Mouse (Mus musculus) adrenal gland, postnatal 4 days (tissue): ENCODE results near the gene Slc45a2. TPM values are rescaled to one million over a fixed set of nuclear protein-coding genes. Genes with fewer than 3 reads are reported as not detected.

Experiments used
- DNase-seq, 2 experiments: peaks; one replicate each; pipeline ENCODE4 v3.0.0; 2021 to 2022; ENCODE audit warnings: low spot score in 2 of 2, mixed read lengths in 2 of 2
- total RNA-seq, 2 experiments: library from RNA; stranded (reverse); gene quantifications; 2 replicates each; pipeline ENCODE4 v1.2.3; 2021

The Slc45a2 gene
- total RNA-seq, 2 experiments from 2014 or later = not detected

GRCm38 (mm10) chr15:11064558-11065411, 64.3 kb downstream of the Slc45a2 start, which contains the start of gene Adamts12:
Adamts12 (plus strand) TSS chr15:11064790.
- peak in 1 of 2 experiments; percentile 32 for DNase-seq

- no peak for DNase-seq
Measured at GRCm38 (mm10) chr15:11065528-11066171, 65.1 kb downstream of the Slc45a2 start.

- no peak for DNase-seq
Measured at GRCm38 (mm10) chr15:11066299-11066698, 65.8 kb downstream of the Slc45a2 start.

GRCm38 (mm10) chr15:11067891-11068290, 67.4 kb downstream of the Slc45a2 start:
- no peak for DNase-seq

- DNase-seq = no peak
Measured at GRCm38 (mm10) chr15:11075726-11076361, 75.3 kb downstream of the Slc45a2 start.

Other genes with a start within 250 kb of the Slc45a2 start
- gene C1qtnf3, start 48.4 kb upstream of the Slc45a2 start, total RNA-seq = 10 to 100 TPM in 1 of 2 experiments, 1 to 10 TPM in 1; 8.5 to 15.4 TPM
- 10 to 100 TPM; 19.5 to 21.0 TPM for gene Amacr, start 19.0 kb upstream of the Slc45a2 start, total RNA-seq
- under 1 TPM; 0.06 to 0.11 TPM for gene Rxfp3, start 37.3 kb downstream of the Slc45a2 start, total RNA-seq
- gene Adamts12, start 64.1 kb downstream of the Slc45a2 start, total RNA-seq = 10 to 100 TPM; 18.0 to 19.5 TPM